Mouse (Mus musculus) cerebellum, adult (tissue): ENCODE results near the gene Atxn1.

Experiments
- ATAC-seq: cut with Nextera tagmentation; 2 replicates; pipeline ENCODE4 v1.9.2; 2017; ENCODE audit warnings: mild to moderate bottlenecking, moderate library complexity, mixed read lengths; ENCODE audit not compliant: insufficient number of reproducible peaks, low FRiP score, low TSS enrichment

The Atxn1 gene

DNA sequence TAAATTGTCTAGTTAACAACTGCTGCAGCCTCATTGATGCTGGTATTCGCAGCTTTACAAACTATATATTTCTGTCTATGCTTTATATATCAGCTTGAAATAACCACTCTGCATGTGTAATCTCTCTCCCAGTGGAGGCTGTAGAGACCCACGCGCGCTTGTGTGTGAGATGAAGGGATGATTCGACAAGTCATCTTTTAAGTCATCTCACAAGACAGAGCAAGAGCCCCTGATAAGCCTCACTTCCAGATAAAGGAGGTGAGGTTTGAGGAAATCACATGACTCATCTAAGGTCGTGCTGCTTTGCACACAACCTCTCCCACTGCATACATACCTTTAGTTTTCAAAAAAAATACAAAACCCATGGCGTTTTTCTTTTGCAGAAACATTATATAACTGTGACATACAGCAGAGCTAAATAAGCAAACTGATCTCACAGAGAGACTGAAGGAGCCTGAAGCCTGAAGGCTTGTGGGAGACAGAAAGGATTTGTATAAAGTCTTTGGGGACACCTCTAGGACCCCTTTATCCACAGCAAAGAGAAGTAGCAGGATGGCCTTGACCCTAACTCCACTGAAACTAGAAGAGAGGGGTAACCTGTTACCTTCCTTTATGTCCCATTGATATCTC lies 219.9 kb downstream of the Atxn1 start:
- no peak for ATAC-seq

DNA sequence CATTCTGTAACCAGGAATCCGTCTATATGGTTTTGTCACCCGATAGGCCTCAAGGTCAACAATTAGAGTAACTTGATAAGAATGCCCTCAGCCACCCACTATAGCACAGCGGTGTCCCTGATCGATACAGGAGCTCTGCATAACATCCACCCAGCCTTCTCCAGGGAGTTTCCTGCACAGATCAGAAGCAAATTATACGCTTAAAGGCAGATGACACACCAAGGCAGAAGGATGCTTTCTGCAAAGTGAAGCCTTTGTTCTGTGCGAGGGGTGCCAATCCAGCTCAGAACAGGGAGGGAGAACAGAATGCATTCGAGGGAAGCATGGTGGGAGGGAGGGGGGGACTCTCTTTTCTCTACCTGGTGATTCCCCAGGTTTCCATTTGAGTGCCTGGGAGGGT lies 221.0 kb downstream of the Atxn1 start:
- no peak for ATAC-seq

DNA sequence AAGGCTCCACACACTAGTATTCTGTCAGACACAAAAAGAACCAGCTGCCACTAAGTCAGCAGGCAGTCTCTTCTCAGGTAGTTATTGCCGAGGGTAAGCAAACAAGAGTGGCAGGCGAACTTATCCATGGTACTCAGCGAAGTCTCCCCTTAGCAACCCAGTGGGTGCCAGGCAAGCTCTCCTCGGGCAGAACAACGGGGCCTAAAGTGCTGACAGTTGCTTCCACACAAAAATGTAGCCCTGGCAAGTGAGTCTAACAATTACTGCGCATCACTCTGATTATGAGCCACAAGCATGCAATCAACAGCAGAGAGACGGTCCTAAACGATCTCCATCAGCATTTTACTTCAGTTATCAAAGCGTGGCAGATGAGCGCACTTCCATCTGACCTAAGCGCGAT lies 224.4 kb downstream of the Atxn1 start:
- ATAC-seq = no peak

DNA sequence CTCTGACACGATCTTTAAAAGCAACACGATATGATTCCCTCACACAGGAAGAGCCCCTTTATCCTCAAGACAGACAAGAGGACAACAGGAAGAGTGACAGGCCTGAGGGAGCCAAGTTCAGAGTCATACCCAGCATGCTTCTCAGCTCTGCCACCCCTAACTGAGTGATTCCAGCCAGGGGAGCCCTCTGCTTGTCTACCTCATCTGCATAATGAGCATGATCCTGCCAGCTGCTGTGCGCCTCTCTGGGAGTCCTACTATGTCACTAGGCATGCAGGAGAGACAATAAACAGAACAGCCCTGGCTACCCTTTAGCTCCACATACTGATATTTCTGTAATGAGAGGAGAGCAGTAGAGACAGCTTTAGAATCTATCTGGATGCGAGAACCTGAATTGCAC lies 228.6 kb downstream of the Atxn1 start:
- no peak for ATAC-seq

DNA sequence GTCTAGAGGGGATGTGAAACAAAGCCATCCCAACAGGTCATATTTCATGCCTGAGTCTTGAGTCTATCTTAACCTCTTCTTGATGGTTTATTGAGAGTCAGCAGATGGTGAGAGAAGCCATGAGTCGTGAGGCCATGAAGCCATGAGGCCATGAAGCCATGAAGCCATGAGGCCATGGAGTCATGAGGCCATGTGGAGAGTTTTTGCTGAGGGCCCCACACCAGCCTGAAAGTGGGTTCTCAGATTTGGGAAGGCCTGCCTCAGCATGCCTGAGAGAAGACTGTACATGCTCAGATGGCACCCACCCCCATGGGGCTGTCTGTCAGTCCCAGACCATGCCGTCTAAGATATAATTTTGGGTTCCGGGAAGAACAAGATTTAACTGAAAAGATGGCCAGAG lies 229.0 kb downstream of the Atxn1 start:
- no peak for ATAC-seq

DNA sequence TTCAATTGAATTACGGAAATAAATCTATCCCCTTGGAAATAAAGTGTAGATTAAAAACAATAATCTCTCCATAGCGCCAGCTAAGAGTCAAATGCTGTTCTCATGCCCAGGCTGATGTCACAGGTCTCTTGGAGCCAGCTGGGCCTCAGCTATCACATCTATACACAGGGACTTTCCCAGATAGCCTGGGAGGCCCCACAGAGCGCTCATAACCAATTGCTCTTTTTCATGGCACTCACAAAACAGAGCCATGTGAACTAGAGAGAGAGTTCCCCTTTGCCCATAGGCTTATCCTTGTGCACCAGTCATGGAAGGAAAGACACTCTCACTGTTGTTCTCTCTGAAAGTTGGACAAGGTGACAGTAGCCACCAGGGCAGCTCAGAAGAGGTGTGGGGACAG lies 230.3 kb downstream of the Atxn1 start:
- no peak for ATAC-seq

DNA sequence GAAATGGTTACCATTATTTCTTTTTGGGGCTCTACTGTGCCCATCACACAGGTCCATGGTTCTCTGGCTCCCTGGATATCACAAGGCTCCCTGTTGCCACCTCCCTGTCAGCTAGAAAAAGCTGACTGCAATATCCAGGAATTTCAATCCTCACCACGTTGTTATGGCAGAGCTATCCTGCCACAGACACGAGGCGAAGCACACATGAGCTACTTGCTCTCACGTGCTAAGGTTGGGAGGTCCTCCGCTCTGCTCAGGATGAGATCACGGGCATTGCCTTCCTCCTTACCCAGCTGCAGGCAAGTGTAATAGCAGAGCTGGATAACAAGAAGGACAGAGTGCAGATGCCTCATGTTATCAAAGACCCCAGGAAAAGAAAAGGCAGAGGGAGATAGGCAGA lies 232.2 kb downstream of the Atxn1 start:
- ATAC-seq = no peak

DNA sequence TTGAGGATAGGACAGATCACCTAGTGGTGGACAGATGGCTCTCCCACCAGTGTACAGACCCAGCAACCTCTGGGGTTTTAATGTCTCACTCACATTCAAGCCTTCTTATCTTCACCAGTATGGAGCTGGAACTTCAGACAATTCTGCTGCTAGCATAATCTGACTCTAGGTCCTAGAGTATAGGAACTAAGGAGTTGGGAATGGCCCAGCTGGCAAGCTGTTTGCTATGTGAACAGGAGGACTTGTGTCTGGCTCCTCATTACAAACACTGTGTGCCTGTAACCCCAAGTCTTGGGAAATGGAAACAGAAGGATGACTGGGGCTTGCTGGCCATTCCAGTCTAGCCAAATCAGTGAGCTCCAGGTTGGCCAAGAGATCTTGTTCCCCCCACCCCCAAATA lies 237.9 kb downstream of the Atxn1 start:
- ATAC-seq = no peak

DNA sequence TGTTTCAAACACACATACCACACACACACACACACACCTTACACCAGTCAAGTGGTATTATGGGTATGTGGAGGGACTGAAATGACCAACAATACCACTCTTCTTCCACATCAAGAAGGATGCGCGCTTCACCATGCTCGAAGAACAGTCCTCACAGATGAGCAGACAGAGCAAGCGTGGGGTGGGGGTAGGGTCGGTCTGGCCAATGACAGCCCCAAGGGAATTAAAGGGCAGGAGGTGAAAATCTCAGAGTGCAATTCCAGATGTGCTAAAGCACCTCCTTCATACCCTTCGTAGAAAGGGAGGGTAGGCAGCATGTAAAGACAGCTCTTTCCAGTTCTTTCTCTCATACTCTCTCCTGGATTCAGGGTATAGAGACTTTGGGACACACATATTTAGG lies 238.6 kb downstream of the Atxn1 start:
- no peak for ATAC-seq

DNA sequence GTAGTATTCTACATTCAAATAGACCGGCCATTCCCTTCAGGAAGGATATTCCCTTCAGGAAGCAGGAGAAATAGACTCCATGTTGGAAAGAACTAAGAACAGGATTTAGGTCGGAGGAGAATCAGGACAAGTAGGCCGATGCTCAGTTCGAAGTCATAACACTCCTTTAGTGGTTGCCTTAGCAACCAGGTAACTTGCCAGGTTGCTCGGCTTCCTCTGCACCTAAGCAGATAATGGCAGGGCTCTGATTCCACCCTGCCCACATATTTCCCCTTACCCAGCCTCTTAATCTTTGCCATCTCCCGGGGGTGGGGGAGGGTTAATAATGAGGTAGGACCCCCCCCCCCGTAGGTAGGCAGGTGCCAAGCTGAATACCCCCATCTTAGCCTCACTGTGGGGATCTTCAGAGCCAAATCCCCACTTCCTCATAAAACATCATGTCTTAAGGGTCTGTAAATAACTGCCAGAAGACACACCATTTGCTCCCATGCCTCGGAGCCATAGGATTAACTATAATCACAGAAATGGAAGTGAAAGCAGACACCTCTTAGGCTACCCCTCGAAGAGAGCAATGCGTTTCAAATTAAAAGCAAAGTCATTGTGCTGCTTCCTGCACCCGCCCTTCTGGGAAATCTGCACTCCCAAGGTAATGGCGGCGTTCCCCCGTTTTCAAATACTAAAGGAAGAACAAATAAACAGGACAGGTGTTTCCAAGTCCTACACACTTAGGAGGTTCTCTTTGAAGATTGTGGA lies 240.1 kb downstream of the Atxn1 start:
- ATAC-seq = no peak

DNA sequence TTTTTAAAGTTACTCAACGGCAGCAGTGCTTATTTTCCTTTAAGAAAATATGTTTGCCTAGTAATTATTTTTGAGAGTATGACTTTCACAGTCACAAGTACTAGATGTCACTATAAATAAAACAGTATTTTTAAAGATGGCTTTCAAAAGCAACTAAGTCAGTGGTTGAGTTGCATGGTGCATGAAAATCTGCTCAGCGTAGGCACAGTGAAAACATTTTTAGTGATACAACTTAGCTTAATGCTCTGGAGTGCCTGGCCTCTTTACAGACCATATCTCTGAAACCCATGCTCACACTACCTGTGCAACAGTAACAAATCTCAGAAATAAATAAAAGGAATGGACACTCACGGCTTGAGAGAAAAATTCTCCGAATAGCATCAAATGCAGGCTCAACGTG lies 241.9 kb downstream of the Atxn1 start:
- ATAC-seq = no peak

DNA sequence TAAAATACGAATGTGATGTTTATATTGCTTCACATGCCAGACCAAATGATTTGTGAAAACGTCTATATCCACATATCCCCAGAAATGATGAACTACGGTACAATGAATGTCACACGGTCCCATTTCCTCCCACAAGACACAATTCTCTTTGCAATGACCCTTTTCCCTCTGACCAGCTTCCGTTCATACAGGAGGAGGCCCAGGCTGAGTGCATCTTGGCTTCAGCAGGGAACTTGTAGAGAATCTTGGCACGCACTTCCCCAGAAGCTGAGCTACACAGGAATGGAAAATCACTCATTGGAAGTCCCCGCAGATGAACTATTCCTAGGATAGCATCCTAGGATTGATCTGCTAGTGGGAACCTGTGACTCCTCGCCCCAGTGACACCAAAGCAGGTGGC lies 243.2 kb downstream of the Atxn1 start:
- peak; percentile 33; the same call in 1 of the 2 replicates for ATAC-seq

DNA sequence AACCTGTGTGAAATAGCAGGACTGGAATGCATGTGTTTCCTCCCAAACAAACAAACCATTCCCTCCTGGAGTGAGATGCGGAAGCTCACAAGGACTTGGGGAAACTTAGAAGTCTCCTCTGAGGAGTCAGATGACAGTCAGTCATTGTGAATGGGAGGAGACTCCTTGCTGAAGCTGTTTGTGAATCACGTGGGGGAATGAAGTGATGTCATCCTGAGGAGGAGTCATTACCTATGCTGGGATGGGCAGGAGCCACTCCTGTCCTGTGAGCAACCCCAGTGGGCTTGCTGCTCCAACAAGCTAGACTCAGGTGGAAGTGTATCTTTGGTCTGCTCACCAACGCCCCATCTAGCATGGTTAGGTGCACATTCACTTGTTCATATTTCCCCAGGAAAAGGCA lies 246.0 kb downstream of the Atxn1 start:
- no peak for ATAC-seq

DNA sequence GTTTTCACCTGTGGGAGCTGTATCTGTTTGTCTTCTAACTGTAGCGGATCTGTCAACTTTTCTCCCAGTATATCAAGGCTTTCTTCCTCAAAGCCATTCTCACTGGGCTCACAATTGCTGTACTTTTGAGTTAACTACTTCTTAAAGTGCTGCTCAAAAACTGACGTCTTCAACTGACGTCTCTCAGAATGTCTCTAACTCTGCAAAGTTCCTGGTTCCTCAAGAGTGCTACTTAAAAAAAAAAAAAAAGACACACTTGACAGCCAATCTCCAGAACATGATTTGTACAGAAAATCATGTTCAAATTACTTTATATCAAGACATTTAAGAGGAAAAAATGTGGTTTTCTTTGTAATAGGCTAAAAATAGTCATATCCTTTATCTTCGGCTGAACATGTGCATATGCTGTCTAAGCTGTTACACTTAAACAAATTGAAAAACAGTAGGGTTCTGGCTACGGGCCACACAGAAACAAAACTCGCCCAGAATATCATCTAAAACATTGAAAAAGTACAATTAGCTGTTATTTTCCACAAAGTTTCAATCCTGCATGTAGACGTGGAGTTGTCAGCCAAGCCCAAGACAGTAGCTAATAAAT lies 249.1 kb downstream of the Atxn1 start:
- no peak for ATAC-seq

DNA sequence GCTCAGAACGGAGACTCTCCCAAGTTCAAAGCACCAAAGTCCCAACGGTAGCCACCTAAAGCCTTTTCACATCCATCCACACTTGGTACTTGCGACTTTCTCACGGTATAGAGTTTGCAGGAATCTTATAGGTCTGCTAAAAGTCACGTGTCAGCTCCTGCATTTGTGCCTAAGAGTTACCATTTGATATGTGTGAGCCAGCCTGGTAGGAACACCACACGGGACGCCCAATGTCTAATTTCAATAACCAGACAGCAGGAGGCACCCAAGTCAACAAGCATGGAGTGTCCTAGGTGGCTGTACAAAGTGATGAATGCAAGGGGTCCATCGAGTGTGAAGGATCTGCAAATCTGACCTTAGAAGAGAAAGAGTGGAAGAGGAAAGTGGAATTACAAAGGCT lies 254.8 kb downstream of the Atxn1 start:
- ATAC-seq = no peak

DNA sequence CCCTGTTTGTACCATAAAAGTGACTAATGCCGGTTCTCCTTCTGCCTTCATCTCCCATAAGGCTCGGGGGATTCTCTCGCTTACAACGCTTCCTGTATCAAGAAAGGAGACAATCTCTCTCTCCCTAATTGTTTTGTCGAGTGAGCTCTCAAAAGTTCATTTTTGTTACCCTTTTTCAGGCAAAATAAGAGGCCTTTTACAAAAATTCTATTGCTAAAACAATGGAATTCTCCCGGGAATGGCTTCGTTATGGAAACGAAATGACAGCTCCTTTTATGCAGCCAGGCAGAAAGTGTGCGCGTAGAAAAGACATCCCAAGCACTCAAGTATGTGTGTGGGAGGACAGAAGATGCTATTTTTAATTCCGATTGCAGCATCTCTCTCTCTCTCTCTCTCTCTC lies 255.4 kb downstream of the Atxn1 start:
- no peak for ATAC-seq

DNA sequence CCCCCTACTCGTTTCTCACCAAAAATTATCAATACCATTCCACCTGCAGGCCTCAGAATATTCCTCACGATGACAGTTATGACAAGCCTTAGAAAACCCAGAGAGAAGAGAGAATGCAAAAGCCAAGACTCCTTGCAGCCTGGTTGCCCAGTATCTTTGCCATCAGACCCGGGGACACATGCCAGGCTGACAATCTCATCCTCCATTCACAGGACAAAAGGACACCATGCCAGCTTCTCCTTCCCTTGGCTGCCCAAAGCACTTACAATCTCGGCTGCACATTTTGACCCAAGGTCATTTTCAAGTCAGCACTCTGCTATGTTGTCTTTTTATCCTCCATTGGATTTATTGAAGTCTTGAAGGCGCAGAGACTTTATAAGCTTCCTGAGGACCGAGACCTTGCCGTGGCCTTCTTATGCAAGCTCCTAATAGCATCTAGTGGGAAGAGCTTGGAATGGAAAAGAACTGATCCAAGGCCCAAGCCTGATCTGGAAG lies 263.5 kb downstream of the Atxn1 start:
- ATAC-seq = 0 out of 2 replicates have a peak, but pooled peaks have one; percentile 20

DNA sequence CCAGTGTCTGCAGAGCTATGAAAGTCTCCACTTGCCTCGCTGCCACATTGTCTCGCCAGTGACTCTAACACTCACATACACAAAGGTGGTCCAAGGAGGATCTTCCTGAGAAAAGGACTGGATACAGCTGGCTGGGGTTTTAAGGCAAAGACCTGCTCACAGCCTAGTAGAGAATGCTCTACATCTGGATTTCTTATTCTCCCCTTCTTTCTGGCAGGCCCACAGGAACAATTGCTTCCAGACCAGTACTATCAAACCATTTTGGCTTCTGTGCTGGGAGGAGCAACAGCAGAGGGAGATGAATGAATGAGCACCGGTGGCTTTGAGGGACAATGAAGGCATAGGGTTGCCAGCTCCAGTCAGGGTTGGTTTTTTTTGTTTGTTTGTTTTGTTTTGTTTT lies 265.8 kb downstream of the Atxn1 start:
- no peak for ATAC-seq

DNA sequence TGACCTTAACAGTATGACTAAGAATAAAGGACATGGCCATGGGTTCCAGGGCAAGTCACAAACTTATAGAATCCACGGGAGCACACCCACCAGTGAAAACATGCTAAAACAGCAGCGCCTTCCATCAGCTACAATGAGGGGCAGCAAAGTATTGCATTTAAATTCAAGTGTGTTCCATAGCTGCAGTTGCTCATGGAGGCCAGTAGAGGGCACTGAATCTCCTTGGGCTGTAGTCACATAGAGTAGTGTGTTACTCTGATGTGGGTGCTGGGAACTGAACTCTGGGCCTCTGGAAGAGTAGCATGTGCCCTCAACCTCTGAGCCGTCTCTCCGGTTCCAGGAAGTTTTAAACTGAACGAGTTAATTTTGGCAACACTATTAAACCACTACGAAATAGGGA lies 268.8 kb downstream of the Atxn1 start:
- no peak for ATAC-seq

DNA sequence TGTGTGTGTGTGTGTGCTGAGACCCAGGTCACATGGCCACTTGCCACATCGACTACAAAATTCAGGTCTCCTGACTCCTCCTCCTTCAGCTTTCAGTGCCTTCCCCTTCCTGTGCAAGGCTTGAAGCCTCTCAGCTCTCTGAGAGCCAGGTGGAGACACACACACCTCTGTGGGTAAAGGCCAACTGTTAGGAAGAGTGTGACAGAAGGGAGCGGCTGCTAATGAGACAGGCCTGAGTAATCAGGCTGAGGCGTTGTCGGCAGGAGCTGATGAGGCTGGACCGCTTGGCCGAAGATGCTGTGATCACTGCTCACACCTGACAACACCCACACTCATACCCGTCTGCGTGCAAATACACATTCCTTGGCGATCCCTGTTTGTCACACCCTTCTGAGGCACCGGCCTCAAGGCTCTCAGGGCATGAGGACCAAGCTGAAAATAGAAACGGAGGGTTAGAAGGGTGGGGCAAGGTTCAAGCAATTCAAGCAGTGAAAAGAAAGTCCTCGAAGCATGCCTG lies 269.8 kb downstream of the Atxn1 start:
- peak; percentile 69 for ATAC-seq

DNA sequence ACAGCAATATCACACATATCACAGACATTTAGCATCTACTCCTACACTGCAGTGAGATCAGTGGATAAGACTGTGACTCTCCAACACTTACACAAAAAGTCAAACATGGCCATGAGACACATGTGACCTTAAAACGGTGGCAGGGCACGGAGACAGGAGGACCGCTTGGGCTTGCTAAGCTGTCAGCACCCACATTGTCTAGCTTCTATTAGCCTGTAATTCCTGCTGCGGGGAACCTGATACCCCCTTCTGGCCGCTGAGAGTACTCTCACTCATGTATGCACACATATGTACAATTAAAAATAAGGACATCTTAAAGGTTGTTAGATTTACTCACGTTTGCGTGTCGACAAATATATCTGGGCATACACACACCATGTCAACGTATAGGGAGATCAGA lies 270.9 kb downstream of the Atxn1 start:
- ATAC-seq = no peak
